Mouse (Mus musculus) liver, embryonic 14.5 days (tissue): ENCODE data around the gene Spata31d1a. TPM values are rescaled to one million over a fixed set of nuclear protein-coding genes. Genes with fewer than 3 reads are reported as not detected.

ENCODE experiments used
- ATAC-seq: fragments of 200-750 bp; cut with Nextera tagmentation; 2 replicates; pipeline ENCODE4 v1.8.0; 2017; ENCODE audit warnings: moderate number of reproducible peaks, mild to moderate bottlenecking, moderate library complexity; ENCODE audit not compliant: insufficient read depth
- DNase-seq, 3 experiments: peaks; one replicate each; pipeline ENCODE4 v3.0.0-alpha.2; 2012 to 2013; ENCODE audit warnings: low read depth in 3 of 3, low spot score in 3 of 3
- H3K27ac ChIP-seq: fragments of 300-500 bp; sonication (generic); 2 replicates; pipeline ENCODE4 v1.5.1; 2014; ENCODE audit warnings: moderate library complexity, mild to moderate bottlenecking, control low read depth, inconsistent platforms
- H3K27me3 ChIP-seq: fragments of 300-500 bp; sonication (generic); 2 replicates; pipeline ENCODE4 v1.6.1; 2014; ENCODE audit warnings: mild to moderate bottlenecking, low read length, moderate library complexity; ENCODE audit not compliant: control insufficient read depth, insufficient read depth
- H3K36me3 ChIP-seq: fragments of 300-500 bp; sonication (generic); replicated peaks from 2 replicates; pipeline ENCODE4 v1.6.1; 2014; ENCODE audit warnings: low read depth; ENCODE audit not compliant: control insufficient read depth, insufficient read depth
- H3K4me1 ChIP-seq, 2 experiments: fragments of 200-500 bp in 1 of 2; fragments of 300-500 bp in 1 of 2; sonication (generic) in 1 of 2; replicated peaks; 2 replicates each; pipeline ENCODE4 v1.6.1; 2012 to 2014; ENCODE audit warnings: antibody characterized with exemption in 1 of 2, inconsistent platforms in 1 of 2, low read length in 1 of 2; ENCODE audit not compliant: control insufficient read depth in 2 of 2, insufficient read depth in 2 of 2
- H3K4me2 ChIP-seq: fragments of 300-500 bp; sonication (generic); 2 replicates; pipeline ENCODE4 v1.6.1; 2014; ENCODE audit warnings: low read depth, mild to moderate bottlenecking, control low read depth, moderate library complexity
- H3K4me3 ChIP-seq, 2 experiments: fragments of 200-500 bp in 1 of 2; fragments of 300-500 bp in 1 of 2; sonication (generic) in 1 of 2; 2 replicates each; pipeline ENCODE4 v1.5.1; 2012 to 2014; ENCODE audit warnings: low read depth in 2 of 2, low read length in 2 of 2, mild to moderate bottlenecking in 2 of 2, control low read depth in 1 of 2, inconsistent platforms in 1 of 2, moderate library complexity in 1 of 2; ENCODE audit not compliant: insufficient read depth in 1 of 2
- H3K9ac ChIP-seq: fragments of 300-500 bp; sonication (generic); replicated peaks from 2 replicates; pipeline ENCODE4 v1.6.1; 2014; ENCODE audit warnings: mild to moderate bottlenecking, control low read depth, moderate library complexity
- H3K9me3 ChIP-seq: fragments of 300-500 bp; sonication (generic); 2 replicates; pipeline ENCODE4 v1.6.1; 2016; ENCODE audit warnings: low read length, mixed read lengths; ENCODE audit not compliant: control insufficient read depth
- CTCF ChIP-seq: IDR thresholded peaks from 2 replicates; pipeline ENCODE4 v1.5.1; 2016; ENCODE audit warnings: antibody characterized with exemption, low read depth, control low read depth
- EP300 ChIP-seq: IDR thresholded peaks from 2 replicates; pipeline ENCODE4 v1.6.1; 2016; ENCODE audit warnings: antibody characterized with exemption, low read depth
- WGBS: fragments of 180-500 bp; shearing (Covaris S2); extraction: QIAGEN DNeasy Blood & Tissue Kit; methylation state at CpG from one replicate; pipeline ENCODE4 v1.1.7; 2014; ENCODE audit not compliant: insufficient replicate concordance; 5-methylcytosine and 5-hydroxymethylcytosine counted together
- polyA plus RNA-seq, 2 experiments: library from polyadenylated mRNA; depleted of rRNA in 1 of 2; stranded (reverse) in 1 of 2; unstranded in 1 of 2; fragments of >200 nt; fragmentation: Nextera tagmentation in 1 of 2; extraction: Ambion mirVana in 1 of 2; gene quantifications; 2 replicates each; pipeline versions ENCODE4 v1.2.1 to v1.2.3; 2012 to 2014

Gene Spata31d1a
- polyA plus RNA-seq, 2 experiments: not detected

DNA sequence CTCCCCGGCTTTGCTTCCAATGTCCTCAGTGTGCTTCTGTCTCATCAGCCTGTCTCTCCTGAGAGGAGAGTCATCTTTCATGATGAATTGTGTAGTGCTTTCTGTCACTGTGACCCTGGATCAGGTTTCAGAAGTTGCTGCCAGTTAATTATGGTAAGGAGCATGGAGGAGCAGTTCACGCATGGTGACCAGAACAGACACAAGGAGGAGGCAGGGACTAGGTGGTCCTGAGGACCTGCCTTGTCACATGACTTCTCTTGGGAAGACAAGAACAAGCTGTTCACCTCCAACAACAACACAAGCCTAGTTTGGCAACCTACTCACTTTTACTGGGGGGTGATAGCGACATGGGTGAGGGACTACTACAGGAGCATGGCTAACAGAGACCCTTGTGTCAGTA lies 57.0 kb downstream of the Spata31d1a start:
- Histone ChIP-seq H3K27ac (no peak overlapping the region), H3K4me2 (no peak overlapping the region), H3K9ac (no peak overlapping the region), H3K36me3 (peaks cover 33% of the 10 kb centered on the region), H3K27me3 (no peaks in the 10 kb centered on the region), H3K4me1 (peaks cover 0 to 5% of the 10 kb centered on the region in 2 experiments; a peak in 2 of 4 replicates), H3K9me3 (no peaks in the 10 kb centered on the region), H3K4me3 (no peak overlapping the region)
- TF ChIP-seq EP300: no peak
- WGBS: 85% methylated on average over 3 of the region's 3 CpGs
- DNase-seq: no peak
- no peak for ATAC-seq

DNA sequence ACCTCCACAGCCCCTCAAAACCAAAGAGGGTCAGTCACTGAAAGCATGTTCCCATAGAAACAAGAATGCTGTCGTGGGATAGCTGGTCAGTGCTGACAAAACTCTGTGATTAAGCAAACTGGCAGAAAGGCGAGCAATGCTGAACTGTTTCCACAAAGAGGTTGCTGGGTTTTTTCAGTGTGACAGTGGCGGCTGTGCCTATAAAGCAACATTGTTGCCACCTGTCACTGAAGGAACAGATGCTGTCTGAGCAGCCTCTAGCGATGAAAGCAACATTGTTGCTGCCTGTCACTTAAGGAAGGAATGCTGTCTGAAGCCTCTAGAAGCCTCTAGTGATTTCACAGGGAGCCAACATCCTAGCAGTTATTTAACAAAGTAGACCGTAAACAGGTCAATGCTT lies 57.5 kb downstream of the Spata31d1a start:
- Histone ChIP-seq H3K4me1 (peaks cover 0 to 5% of the 10 kb centered on the region in 2 experiments; a peak in 2 of 4 replicates), H3K36me3 (peaks cover 37% of the 10 kb centered on the region), H3K27ac (no peak overlapping the region), H3K27me3 (no peaks in the 10 kb centered on the region), H3K9me3 (no peaks in the 10 kb centered on the region), H3K9ac (no peak overlapping the region), H3K4me2 (no peak overlapping the region), H3K4me3 (no peak overlapping the region)
- no peak for DNase-seq
- TF ChIP-seq EP300 (no peak), CTCF (no peak)
- no peak for ATAC-seq
- 87% methylated on average over 5 of the region's 5 CpGs for WGBS

Other genes starting within 250 kb of the Spata31d1a start
- 4.8 and 5.3 TPM in 2 replicates for gene Agtpbp1, start 125.1 kb downstream of the Spata31d1a start, polyA plus RNA-seq (2012; rRNA removed)
- 9.6 and 10.3 TPM in 2 replicates for gene Agtpbp1, start 125.1 kb downstream of the Spata31d1a start, polyA plus RNA-seq (2014; fragmentation: Nextera tagmentation; extraction: Ambion mirVana)
- 12.0 and 12.6 TPM in 2 replicates for gene Naa35, start 125.1 kb downstream of the Spata31d1a start, polyA plus RNA-seq (2012; rRNA removed)
- 23.2 and 27.1 TPM in 2 replicates for gene Naa35, start 125.1 kb downstream of the Spata31d1a start, polyA plus RNA-seq (2014; fragmentation: Nextera tagmentation; extraction: Ambion mirVana)
- 19.8 and 25.5 TPM in 2 replicates for gene Golm1, start 34.5 kb downstream of the Spata31d1a start, polyA plus RNA-seq (2012; rRNA removed)
- gene Golm1, start 34.5 kb downstream of the Spata31d1a start, polyA plus RNA-seq (2014; fragmentation: Nextera tagmentation; extraction: Ambion mirVana): 43.3 and 44.8 TPM in 2 replicates
- not detected in 2 replicates for gene 4921517D22Rik, start 16.2 kb downstream of the Spata31d1a start, polyA plus RNA-seq (2012; rRNA removed)
- not detected in 2 replicates for gene 4921517D22Rik, start 16.2 kb downstream of the Spata31d1a start, polyA plus RNA-seq (2014; fragmentation: Nextera tagmentation; extraction: Ambion mirVana)
- gene Spata31d1b, start 2.0 kb upstream of the Spata31d1a start, polyA plus RNA-seq (2012; rRNA removed): not detected in 2 replicates
- gene Spata31d1b, start 2.0 kb upstream of the Spata31d1a start, polyA plus RNA-seq (2014; fragmentation: Nextera tagmentation; extraction: Ambion mirVana): not detected in 2 replicates
- gene Spata31d1d, start 21.4 kb upstream of the Spata31d1a start, polyA plus RNA-seq (2012; rRNA removed): 0.02 TPM in 1 of 2 replicates, not detected in the other
- gene Spata31d1d, start 21.4 kb upstream of the Spata31d1a start, polyA plus RNA-seq (2014; fragmentation: Nextera tagmentation; extraction: Ambion mirVana): 0.03 TPM in 1 of 2 replicates, not detected in the other
- gene 1700014D04Rik, start 36.4 kb upstream of the Spata31d1a start, polyA plus RNA-seq (2012; rRNA removed): 0.02 and 0.03 TPM in 2 replicates
- 0.03 and 0.33 TPM in 2 replicates for gene 1700014D04Rik, start 36.4 kb upstream of the Spata31d1a start, polyA plus RNA-seq (2014; fragmentation: Nextera tagmentation; extraction: Ambion mirVana)
- gene Isca1, start 59.5 kb upstream of the Spata31d1a start, polyA plus RNA-seq (2012; rRNA removed): 120 and 138 TPM in 2 replicates
- gene Isca1, start 59.5 kb upstream of the Spata31d1a start, polyA plus RNA-seq (2014; fragmentation: Nextera tagmentation; extraction: Ambion mirVana): 252 and 281 TPM in 2 replicates
- gene Gm49354, start 71.9 kb upstream of the Spata31d1a start, polyA plus RNA-seq (2012; rRNA removed): 0.35 TPM in 1 of 2 replicates, not detected in the other
- not detected in 2 replicates for gene Gm49354, start 71.9 kb upstream of the Spata31d1a start, polyA plus RNA-seq (2014; fragmentation: Nextera tagmentation; extraction: Ambion mirVana)
- 21.7 and 40.3 TPM in 2 replicates for gene Tut7, start 112.8 kb upstream of the Spata31d1a start, polyA plus RNA-seq (2012; rRNA removed)
- gene Tut7, start 112.8 kb upstream of the Spata31d1a start, polyA plus RNA-seq (2014; fragmentation: Nextera tagmentation; extraction: Ambion mirVana): 45.3 and 47.0 TPM in 2 replicates